Mouse (Mus musculus): ENCODE measurements around the gene Mmp2.

The Mmp2 gene

DNA sequence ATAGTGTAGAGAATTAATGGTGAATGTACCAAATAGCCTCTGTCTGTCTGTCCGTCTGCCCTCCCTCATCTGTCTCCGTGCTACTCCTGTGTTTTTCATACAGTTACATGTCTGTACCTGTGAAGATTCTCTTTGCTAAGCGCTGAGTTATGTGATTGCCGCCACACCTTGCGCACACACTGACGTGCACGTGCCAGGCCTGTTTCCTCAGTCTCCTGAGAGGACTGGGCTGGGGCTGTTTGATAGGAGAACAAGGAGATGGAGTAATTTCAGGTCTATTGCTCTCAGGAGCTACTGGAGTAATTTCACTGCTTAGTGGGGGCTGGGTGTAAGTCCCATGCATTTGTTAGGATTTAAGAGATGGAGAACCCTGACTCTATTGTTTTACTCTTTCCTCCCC is 68.0 kb downstream of the Mmp2 start:
- DNase-seq (ENCODE audit: extremely low spot score, low spot score), result no peak

DNA sequence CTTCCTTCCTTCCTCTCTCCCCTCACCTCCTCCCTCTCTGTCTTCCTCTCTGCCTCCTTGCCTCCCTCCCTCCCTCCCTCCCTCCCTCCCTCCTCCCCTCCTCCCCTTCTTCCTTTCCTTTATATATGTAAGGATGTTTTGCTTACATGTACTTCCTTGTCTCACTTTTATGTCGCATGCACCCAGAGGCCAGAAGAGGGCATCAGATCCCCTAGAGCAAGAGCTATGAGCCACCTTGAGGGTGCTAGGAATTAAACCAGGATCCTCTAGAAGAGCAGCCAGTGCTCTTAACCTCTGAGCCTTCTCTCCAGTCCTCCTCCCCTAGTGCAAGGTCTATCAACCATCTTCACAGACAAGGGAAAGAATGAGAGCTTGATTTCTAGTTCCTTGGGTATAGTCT is 69.0 kb downstream of the Mmp2 start:
- DNase-seq (ENCODE audit: extremely low spot score, low spot score), result no peak

DNA sequence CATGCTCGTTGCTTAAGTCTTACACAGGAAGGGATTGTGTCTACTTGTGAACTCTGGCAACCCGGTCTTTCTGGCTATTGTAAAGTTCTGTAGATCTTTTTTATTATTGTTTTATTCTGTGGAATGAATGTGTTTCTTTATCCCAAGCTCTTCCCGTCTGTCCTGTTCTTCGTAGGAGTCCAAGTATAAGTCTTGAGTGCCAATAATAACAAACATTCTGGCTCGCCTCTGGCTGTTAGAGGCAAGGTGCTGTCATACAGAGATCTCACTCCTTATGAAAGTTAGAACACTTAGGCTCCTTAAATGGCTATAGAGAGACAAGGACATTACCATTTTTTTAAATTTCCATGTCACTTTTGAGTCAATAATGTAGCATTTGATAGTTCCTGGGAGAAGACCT is 69.5 kb downstream of the Mmp2 start:
- no peak for DNase-seq (ENCODE audit: extremely low spot score, low spot score)

DNA sequence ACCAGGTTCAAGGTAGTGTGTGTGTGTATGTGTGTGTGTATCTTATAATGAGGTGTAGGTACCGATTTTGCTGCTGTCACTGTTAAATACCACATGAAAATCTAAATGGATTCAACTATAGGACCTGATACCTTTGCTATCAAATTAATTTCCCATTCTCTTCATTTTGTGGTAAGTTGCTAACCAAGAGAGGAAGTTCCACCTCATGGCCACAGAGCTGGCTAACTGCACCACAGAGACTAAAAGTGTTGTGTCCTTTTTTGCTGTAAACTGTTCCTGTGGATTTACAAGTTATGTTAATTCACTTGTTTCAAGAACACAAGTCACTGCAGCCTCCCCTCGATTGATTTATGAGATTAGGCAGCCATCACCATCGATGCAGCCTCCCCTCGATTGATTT is 70.7 kb downstream of the Mmp2 start:
- DNase-seq (ENCODE audit: extremely low spot score, low spot score), result no peak

DNA sequence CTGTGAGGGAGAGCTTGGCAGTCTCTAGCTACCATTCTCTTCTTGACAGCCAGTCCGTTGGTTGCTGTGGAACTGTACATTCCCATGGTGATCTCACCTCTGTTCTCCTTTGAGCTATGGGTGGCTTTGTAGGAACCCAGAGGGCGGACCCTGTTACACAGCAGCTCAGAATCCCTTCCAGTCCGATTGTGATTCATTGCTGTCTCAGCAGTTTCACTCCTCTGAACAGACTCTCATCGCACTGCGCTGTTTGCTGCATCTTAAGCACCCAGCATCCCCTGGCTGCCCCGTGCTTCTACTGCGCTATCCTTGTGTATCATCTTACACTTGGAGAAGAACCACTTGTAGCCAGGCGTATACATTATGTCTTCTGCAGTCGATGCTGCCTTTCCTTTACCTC is 72.5 kb downstream of the Mmp2 start:
- no peak for DNase-seq (ENCODE audit: extremely low spot score, low spot score)

DNA sequence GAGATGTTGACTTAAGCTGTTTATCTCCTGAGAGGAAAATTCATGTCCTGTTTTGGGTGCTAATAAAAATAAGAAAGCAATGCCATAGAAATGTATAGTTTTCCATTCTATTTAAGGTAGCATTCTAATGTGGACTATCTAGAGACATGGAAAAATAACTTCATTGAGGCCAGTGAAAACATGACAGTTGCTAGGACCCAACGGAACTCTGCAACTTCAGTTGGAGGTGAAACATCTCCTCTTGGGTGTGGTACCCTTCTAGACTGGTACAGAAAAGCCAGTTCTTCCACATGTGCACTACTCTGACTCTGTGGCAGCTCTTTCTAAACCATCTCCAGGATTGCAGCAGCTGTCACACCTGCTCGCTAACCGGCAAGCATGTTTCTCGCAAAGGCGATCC is 74.0 kb downstream of the Mmp2 start, which contains the start of gene Capns2:
Gene Capns2, plus strand, starts transcription at position 301 of the 400 bp plus-strand sequence.
- DNase-seq (ENCODE audit: extremely low spot score, low spot score), result no peak

DNA sequence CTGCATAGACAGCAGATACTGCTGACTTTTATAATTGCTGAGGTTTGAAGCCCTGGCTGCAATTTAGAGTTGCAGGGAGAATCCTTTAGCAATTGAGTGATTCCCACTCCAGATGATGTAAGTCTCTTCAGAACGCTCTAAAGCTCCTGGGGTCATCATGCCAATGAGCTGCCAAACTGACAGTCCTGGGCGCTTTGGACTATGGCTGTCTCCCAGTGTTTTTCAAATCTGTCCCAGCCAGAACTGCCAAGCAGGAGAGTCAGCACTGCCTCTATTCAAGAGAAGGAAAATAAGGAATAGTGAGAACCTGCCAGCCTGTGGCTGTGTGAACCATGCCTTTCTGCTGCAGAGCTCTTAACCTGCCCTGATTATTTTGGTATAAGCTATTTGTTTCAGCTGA is 75.9 kb downstream of the Mmp2 start:
- no peak for DNase-seq (ENCODE audit: extremely low spot score, low spot score)
